Mouse (Mus musculus) stomach, embryonic 15.5 days (tissue): ENCODE measurements around the gene Zfp235. TPM values are rescaled to one million over a fixed set of nuclear protein-coding genes. Genes with fewer than 3 reads are reported as not detected.

Experiments used
- ATAC-seq: fragments of 200-750 bp; cut with Nextera tagmentation; 2 replicates; pipeline ENCODE4 v1.8.0; 2017; ENCODE audit warnings: low read depth, moderate number of reproducible peaks, moderate TSS enrichment; ENCODE audit not compliant: insufficient read depth, low FRiP score
- H3K27ac ChIP-seq: fragments of 300-500 bp; sonication (generic); 2 replicates; pipeline ENCODE4 v1.5.1; 2015; ENCODE audit warnings: mild to moderate bottlenecking, inconsistent platforms
- H3K27me3 ChIP-seq: fragments of 300-500 bp; sonication (generic); replicated peaks from 2 replicates; pipeline ENCODE4 v1.6.1; 2015; ENCODE audit warnings: inconsistent platforms
- H3K36me3 ChIP-seq: fragments of 300-500 bp; sonication (generic); 2 replicates; pipeline ENCODE4 v1.6.1; 2015; ENCODE audit warnings: inconsistent platforms
- H3K4me1 ChIP-seq: fragments of 300-500 bp; sonication (generic); 2 replicates; pipeline ENCODE4 v1.6.1; 2015; ENCODE audit warnings: inconsistent platforms
- H3K4me2 ChIP-seq: fragments of 300-500 bp; sonication (generic); 2 replicates; pipeline ENCODE4 v1.6.1; 2015; ENCODE audit warnings: mild to moderate bottlenecking, inconsistent platforms
- H3K4me3 ChIP-seq: fragments of 300-500 bp; sonication (generic); replicated peaks from 2 replicates; pipeline ENCODE4 v1.5.1; 2015; ENCODE audit warnings: inconsistent platforms
- H3K9ac ChIP-seq: fragments of 300-500 bp; sonication (generic); 2 replicates; pipeline ENCODE4 v1.6.1; 2015; ENCODE audit warnings: inconsistent platforms
- H3K9me3 ChIP-seq: fragments of 300-500 bp; sonication (generic); 2 replicates; pipeline ENCODE4 v1.6.1; 2016; ENCODE audit warnings: inconsistent platforms
- WGBS: fragments of 180-500 bp; shearing (Covaris S2); methylation state at CpG from one replicate; pipeline ENCODE4 v1.1.7; 2015; 5-methylcytosine and 5-hydroxymethylcytosine counted together
- polyA plus RNA-seq: library from polyadenylated mRNA; unstranded; fragments of >200 nt; fragmentation: Nextera tagmentation; extraction: Ambion mirVana; gene quantifications from 2 replicates; pipeline ENCODE4 v1.2.1, GENCODE M21; 2015

The Zfp235 gene
- polyA plus RNA-seq, 1 experiment from 2014 or later, result 14.0 TPM

DNA sequence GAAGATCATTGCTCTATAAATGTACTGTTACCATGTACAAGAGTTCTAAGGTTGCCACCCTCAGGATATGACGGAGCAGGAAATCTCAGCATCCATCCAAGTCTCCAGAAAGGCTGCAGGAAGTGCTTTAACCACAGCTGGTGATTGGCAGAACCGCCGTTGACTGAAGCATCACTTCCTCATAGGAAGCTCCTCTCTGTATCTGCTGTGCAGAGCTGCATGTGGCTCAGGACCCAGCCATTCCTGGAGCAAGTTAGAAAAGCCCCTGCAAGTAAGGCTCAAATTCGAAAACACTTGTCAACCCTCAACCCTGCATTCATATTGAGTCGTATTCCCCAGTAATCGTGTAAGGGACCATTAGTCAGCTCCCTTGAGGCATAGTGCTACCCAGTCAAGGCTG, 8.6 kb downstream of the Zfp235 start:
- Histone ChIP-seq H3K36me3 (peaks cover 30% of the 10 kb centered on the region), H3K27me3 (no peaks in the 10 kb centered on the region), H3K9ac (no peak overlapping the region), H3K27ac (no peak overlapping the region), H3K4me3 (no peak overlapping the region), H3K4me1 (no peaks in the 10 kb centered on the region), H3K9me3 (no peaks in the 10 kb centered on the region), H3K4me2 (no peak overlapping the region)
- WGBS, result 87% methylated on average over 6 of the region's 6 CpGs
- ATAC-seq, result no peak

GRCm38 (mm10) chr7:24153272-24153671, 19.3 kb downstream of the Zfp235 start:
- Histone ChIP-seq H3K4me3 (no peak overlapping the region), H3K9ac (no peak overlapping the region), H3K27ac (no peak overlapping the region), H3K4me1 (no peaks in the 10 kb centered on the region), H3K9me3 (no peaks in the 10 kb centered on the region; the same call in 1 of the 2 replicates), H3K27me3 (no peaks in the 10 kb centered on the region), H3K36me3 (no peaks in the 10 kb centered on the region), H3K4me2 (no peak overlapping the region)
- 13% methylated on average over 1 of the region's 1 CpGs for WGBS
- no peak for ATAC-seq

- Histone ChIP-seq H3K4me1 (no peaks in the 10 kb centered on the region; the same call in 1 of the 2 replicates), H3K27me3 (no peaks in the 10 kb centered on the region), H3K9me3 (no peaks in the 10 kb centered on the region), H3K27ac (no peak overlapping the region), H3K4me2 (no peak overlapping the region), H3K9ac (no peak overlapping the region), H3K36me3 (no peaks in the 10 kb centered on the region), H3K4me3 (no peak overlapping the region)
- 61% methylated on average over 4 of the region's 4 CpGs for WGBS
- ATAC-seq, result no peak
These were observed 38.2 kb downstream of the Zfp235 start for GRCm38 (mm10) chr7:24172191-24172590.

- Histone ChIP-seq H3K4me3 (peak within 1 kb of the TSS; percentile 63), H3K27me3 (no peaks in the 10 kb centered on the region), H3K4me2 (peak within 1 kb of the TSS; percentile 57), H3K9me3 (no peaks in the 10 kb centered on the region), H3K4me1 (no peaks in the 10 kb centered on the region; the same call in 1 of the 2 replicates), H3K27ac (peak within 1 kb of the TSS; percentile 58; the same call in 1 of the 2 replicates), H3K36me3 (0 out of 2 replicates have a peak, but pooled peaks cover 3% of the 10 kb centered on the region), H3K9ac (no peak within 1 kb of the TSS)
- WGBS, result 9% methylated on average over 23 of the region's 23 CpGs
- peak; percentile 87 for ATAC-seq
These were observed 40.8 kb downstream of the Zfp235 start, which contains the start of gene Zfp114 for GRCm38 (mm10) chr7:24174618-24175336. Gene Zfp114 (plus strand): TSS chr7:24175060.

DNA sequence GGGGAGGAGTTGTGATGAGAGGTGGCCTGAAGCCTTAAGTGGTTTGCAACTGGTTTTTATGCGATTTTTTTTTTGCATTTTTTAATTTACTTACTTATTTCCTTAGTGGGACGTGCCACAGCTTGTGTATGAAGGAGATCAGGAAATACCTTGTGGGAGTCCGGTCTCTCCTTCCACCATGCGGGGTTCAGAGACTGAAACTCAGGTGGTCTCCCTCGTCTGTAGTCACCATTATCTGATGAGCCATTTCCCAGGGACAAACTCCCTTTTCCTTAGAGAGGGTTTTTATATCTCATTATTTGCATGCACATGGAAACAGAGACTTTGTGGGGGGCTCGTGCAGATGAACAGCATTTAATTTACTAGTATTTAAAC, 41.4 kb downstream of the Zfp235 start:
- no peak for ATAC-seq
- 43% methylated on average over 6 of the region's 6 CpGs for WGBS
- Histone ChIP-seq H3K27me3 (no peaks in the 10 kb centered on the region), H3K4me1 (no peaks in the 10 kb centered on the region; the same call in 1 of the 2 replicates), H3K27ac (no peak overlapping the region), H3K4me2 (peak overlapping the region; percentile 57), H3K4me3 (peak overlapping the region; percentile 63), H3K36me3 (0 out of 2 replicates have a peak, but pooled peaks cover 3% of the 10 kb centered on the region), H3K9me3 (no peaks in the 10 kb centered on the region), H3K9ac (no peak overlapping the region)

DNA sequence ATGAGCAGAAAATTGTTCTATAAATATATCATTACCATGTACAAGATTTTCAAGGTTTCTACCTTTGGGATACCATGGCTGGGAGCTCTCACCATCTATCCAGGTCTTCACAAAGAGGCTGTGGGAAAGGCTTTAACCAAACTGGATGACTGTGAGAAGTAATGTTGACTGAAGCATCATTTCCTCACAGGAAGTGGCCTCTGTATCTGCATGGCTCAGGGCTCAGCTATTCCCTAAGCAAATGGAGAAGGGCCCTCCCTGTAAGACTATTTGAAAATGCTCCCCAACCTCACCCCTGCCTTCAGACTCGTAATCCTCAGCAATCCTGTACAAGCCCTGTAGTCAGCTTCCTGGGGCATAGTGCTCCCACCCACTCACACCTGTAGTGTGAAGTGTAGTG, 53.6 kb downstream of the Zfp235 start:
- no peaks in the 10 kb centered on the region for H3K9me3 ChIP-seq
- no peak overlapping the region for H3K9ac ChIP-seq
- ATAC-seq, result no peak
- no peak overlapping the region for H3K4me2 ChIP-seq
- no peak overlapping the region for H3K4me3 ChIP-seq
- H3K4me1 ChIP-seq, result no peaks in the 10 kb centered on the region
- WGBS, result 58% methylated on average over 1 of the region's 1 CpGs
- H3K27ac ChIP-seq, result no peak overlapping the region
- no peaks in the 10 kb centered on the region for H3K27me3 ChIP-seq
- no peaks in the 10 kb centered on the region for H3K36me3 ChIP-seq

GRCm38 (mm10) chr7:24188901-24189570, 55.1 kb downstream of the Zfp235 start:
- 0 out of 2 replicates have a peak, but pooled peaks cover 5% of the 10 kb centered on the region for H3K36me3 ChIP-seq
- H3K4me3 ChIP-seq, result no peak overlapping the region
- H3K27me3 ChIP-seq, result no peaks in the 10 kb centered on the region
- H3K9me3 ChIP-seq, result no peaks in the 10 kb centered on the region
- no peak overlapping the region for H3K27ac ChIP-seq
- WGBS, result 63% methylated on average over 4 of the region's 4 CpGs
- no peak overlapping the region for H3K9ac ChIP-seq
- no peak overlapping the region for H3K4me2 ChIP-seq
- ATAC-seq, result no peak
- no peaks in the 10 kb centered on the region for H3K4me1 ChIP-seq

DNA sequence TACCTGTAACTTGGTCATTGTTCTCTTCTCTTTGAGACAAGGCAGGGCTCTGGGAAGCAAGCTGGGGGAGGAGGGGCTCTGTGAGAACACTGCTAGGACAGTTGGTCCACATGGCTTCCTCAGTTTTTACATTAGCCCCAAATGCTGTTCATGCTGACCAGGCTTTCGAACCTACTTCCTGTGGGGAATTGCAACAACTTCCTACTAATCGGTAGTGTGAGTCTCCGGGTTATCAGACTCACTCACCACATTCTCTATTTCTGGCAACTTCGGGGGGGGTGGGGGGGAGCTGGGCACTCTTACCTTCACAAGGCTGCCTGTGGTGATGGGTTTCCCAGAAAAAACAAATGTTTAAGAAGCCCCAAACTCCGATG, 55.6 kb downstream of the Zfp235 start:
- Histone ChIP-seq H3K4me2 (no peak overlapping the region), H3K9ac (no peak overlapping the region), H3K27ac (no peak overlapping the region), H3K36me3 (peaks cover 10% of the 10 kb centered on the region), H3K4me1 (no peaks in the 10 kb centered on the region), H3K27me3 (no peaks in the 10 kb centered on the region), H3K4me3 (no peak overlapping the region), H3K9me3 (no peaks in the 10 kb centered on the region)
- no peak for ATAC-seq
- 68% methylated on average over 5 of the region's 5 CpGs for WGBS

- ATAC-seq, result no peak
- no peak overlapping the region for H3K4me3 ChIP-seq
- 73% methylated on average over 2 of the region's 2 CpGs for WGBS
- H3K27me3 ChIP-seq, result no peaks in the 10 kb centered on the region
- no peaks in the 10 kb centered on the region for H3K9me3 ChIP-seq
- no peak overlapping the region for H3K4me2 ChIP-seq
- no peak overlapping the region for H3K9ac ChIP-seq
- H3K36me3 ChIP-seq, result peaks cover 16% of the 10 kb centered on the region
- no peaks in the 10 kb centered on the region for H3K4me1 ChIP-seq
- H3K27ac ChIP-seq, result no peak overlapping the region
These were observed 57.4 kb downstream of the Zfp235 start for GRCm38 (mm10) chr7:24191361-24191760.

Other genes starting within 250 kb of the Zfp235 start
- not detected in 2 replicates for gene Vmn1r178, start 242.2 kb upstream of the Zfp235 start, polyA plus RNA-seq
- gene Vmn1r179, start 207.2 kb upstream of the Zfp235 start, polyA plus RNA-seq, result not detected in 2 replicates
- not detected in 2 replicates for gene Vmn1r180, start 183.5 kb upstream of the Zfp235 start, polyA plus RNA-seq
- gene Vmn1r181, start 159.6 kb upstream of the Zfp235 start, polyA plus RNA-seq, result not detected in 2 replicates
- gene V1rd19, start 132.5 kb upstream of the Zfp235 start, polyA plus RNA-seq, result not detected in 2 replicates
- not detected in 2 replicates for gene Vmn1r183, start 80.9 kb upstream of the Zfp235 start, polyA plus RNA-seq
- gene Zfp180, start 52.2 kb upstream of the Zfp235 start, polyA plus RNA-seq, result 16.7 and 17.3 TPM in 2 replicates
- gene Zfp112, start 21.9 kb upstream of the Zfp235 start, polyA plus RNA-seq, result 6.8 and 7.4 TPM in 2 replicates
- gene Zfp114, start 40.9 kb downstream of the Zfp235 start, polyA plus RNA-seq, result 5.5 and 6.3 TPM in 2 replicates
- 8.5 and 9.2 TPM in 2 replicates for gene Zfp111, start 77.3 kb downstream of the Zfp235 start, polyA plus RNA-seq
- 5.1 and 5.6 TPM in 2 replicates for gene Zfp109, start 103.4 kb downstream of the Zfp235 start, polyA plus RNA-seq
- gene Zfp108, start 120.6 kb downstream of the Zfp235 start, polyA plus RNA-seq, result 3.5 and 4.3 TPM in 2 replicates
- 7.2 and 7.4 TPM in 2 replicates for gene Zfp93, start 136.3 kb downstream of the Zfp235 start, polyA plus RNA-seq
- gene Zfp61, start 167.1 kb downstream of the Zfp235 start, polyA plus RNA-seq, result 29.6 and 31.3 TPM in 2 replicates
- gene Zfp94, start 182.5 kb downstream of the Zfp235 start, polyA plus RNA-seq, result 9.3 and 11.1 TPM in 2 replicates
- 0.15 TPM in 1 of 2 replicates, not detected in the other for gene Tescl, start 199.8 kb downstream of the Zfp235 start, polyA plus RNA-seq
- gene Lypd5, start 215.0 kb downstream of the Zfp235 start, polyA plus RNA-seq, result 0.26 and 3.0 TPM in 2 replicates
- 7.1 and 14.4 TPM in 2 replicates for gene Kcnn4, start 236.1 kb downstream of the Zfp235 start, polyA plus RNA-seq